Mouse (Mus musculus): ENCODE measurements around the gene Rgs8. TPM values are rescaled to one million over a fixed set of nuclear protein-coding genes. Genes with fewer than 3 reads are reported as not detected.
A peak's percentile ranks its signal among the peaks of the same experiment; 100 is the strongest.

Gene Rgs8
- polyA plus RNA-seq, 1 experiment: 0.16 TPM

GRCm38 (mm10) chr1:153742374-153743155 is 89.7 kb downstream of the Rgs8 start:
- H3K4me3 ChIP-seq: peak overlapping the region; percentile 39
- no peaks in the 10 kb centered on the region for H3K27me3 ChIP-seq (ENCODE audit: control insufficient read depth, insufficient read depth, insufficient read length)
- TF ChIP-seq POLR2A (IDR thresholded peaks at IDR 0.05; ENCODE audit: insufficient read length, low read depth) (no peak), CEBPB (IDR thresholded peaks at IDR 0.05; ENCODE audit: insufficient read depth, poor library complexity, severe bottlenecking) (no peak), MYOG (IDR thresholded peaks at IDR 0.05; ENCODE audit: control insufficient read depth in 1 of 3, insufficient read depth in 1 of 3, insufficient read length in 2 of 3, low read depth in 2 of 3) (no peak), POLR2AphosphoS2 (IDR thresholded peaks at IDR 0.05; ENCODE audit: insufficient read length, low read depth) (no peak), TCF12 (IDR thresholded peaks at IDR 0.05; ENCODE audit: insufficient read depth, poor library complexity, severe bottlenecking) (no peak), MYOD1 (IDR thresholded peaks at IDR 0.05; ENCODE audit: control insufficient read depth in 1 of 3, insufficient read length in 2 of 3, low read depth in 2 of 3) (no peak), USF1 (IDR thresholded peaks at IDR 0.05; ENCODE audit: low read depth) (no peak), TCF3 (IDR thresholded peaks at IDR 0.05; ENCODE audit: insufficient read length, low read depth) (no peak), E2F4 (IDR thresholded peaks at IDR 0.05; ENCODE audit: insufficient read depth) (no peak), REST (IDR thresholded peaks at IDR 0.05; ENCODE audit: insufficient read depth, insufficient read length) (no peak), MAX (IDR thresholded peaks at IDR 0.05; ENCODE audit: low read depth) (no peak), SRF (IDR thresholded peaks at IDR 0.05; ENCODE audit: control insufficient read depth, insufficient read length, low read depth) (no peak)
- H3K36me3 ChIP-seq (ENCODE audit: control insufficient read depth, insufficient read depth): peaks cover 3% of the 10 kb centered on the region
- peaks cover 4% of the 10 kb centered on the region for H3K79me2 ChIP-seq (ENCODE audit: control insufficient read depth, insufficient read depth)
- no peak overlapping the region for H3ac ChIP-seq (ENCODE audit: control insufficient read depth, insufficient read length)
- H3K4me2 ChIP-seq (ENCODE audit: low read depth): peak overlapping the region; percentile 80

- no peaks in the 10 kb centered on the region for H3K27me3 ChIP-seq (ENCODE audit: control insufficient read depth, insufficient read depth, insufficient read length)
- no peaks in the 10 kb centered on the region for H3K79me2 ChIP-seq (ENCODE audit: control insufficient read depth, insufficient read depth)
- peaks cover 3% of the 10 kb centered on the region for H3K36me3 ChIP-seq (ENCODE audit: control insufficient read depth, insufficient read depth)
- TF ChIP-seq MYOD1 (IDR thresholded peaks at IDR 0.05; ENCODE audit: control insufficient read depth in 1 of 3, insufficient read length in 2 of 3, low read depth in 2 of 3) (peak in 2 of 3 experiments; percentile 91 to 92), MYOG (IDR thresholded peaks at IDR 0.05; ENCODE audit: control insufficient read depth in 1 of 3, insufficient read depth in 1 of 3, insufficient read length in 2 of 3, low read depth in 2 of 3) (peak in 2 of 3 experiments; percentile 96), POLR2A (IDR thresholded peaks at IDR 0.05; ENCODE audit: insufficient read length, low read depth) (no peak), USF1 (IDR thresholded peaks at IDR 0.05; ENCODE audit: low read depth) (no peak), POLR2AphosphoS2 (IDR thresholded peaks at IDR 0.05; ENCODE audit: insufficient read length, low read depth) (peak; percentile 37), REST (IDR thresholded peaks at IDR 0.05; ENCODE audit: insufficient read depth, insufficient read length) (no peak), CEBPB (IDR thresholded peaks at IDR 0.05; ENCODE audit: insufficient read depth, poor library complexity, severe bottlenecking) (no peak), SRF (IDR thresholded peaks at IDR 0.05; ENCODE audit: control insufficient read depth, insufficient read length, low read depth) (no peak), MAX (IDR thresholded peaks at IDR 0.05; ENCODE audit: low read depth) (no peak), TCF3 (IDR thresholded peaks at IDR 0.05; ENCODE audit: insufficient read length, low read depth) (peak; percentile 95)
- no peak overlapping the region for H3ac ChIP-seq (ENCODE audit: control insufficient read depth, insufficient read length)
- no peak overlapping the region for H3K4me3 ChIP-seq
- no peak overlapping the region for H3K4me2 ChIP-seq (ENCODE audit: low read depth)
Observed at GRCm38 (mm10) chr1:153746119-153746670, 93.4 kb downstream of the Rgs8 start.

GRCm38 (mm10) chr1:153746728-153747127 is 93.9 kb downstream of the Rgs8 start:
- TF ChIP-seq REST (IDR thresholded peaks at IDR 0.05; ENCODE audit: insufficient read depth, insufficient read length): no peak
- TF ChIP-seq POLR2AphosphoS2 (IDR thresholded peaks at IDR 0.05; ENCODE audit: insufficient read length, low read depth): no peak
- TF ChIP-seq USF1 (IDR thresholded peaks at IDR 0.05; ENCODE audit: low read depth): no peak
- TF ChIP-seq SRF (IDR thresholded peaks at IDR 0.05; ENCODE audit: control insufficient read depth, insufficient read length, low read depth): no peak
- no peak overlapping the region for H3ac ChIP-seq (ENCODE audit: control insufficient read depth, insufficient read length)
- peaks cover 3% of the 10 kb centered on the region for H3K36me3 ChIP-seq (ENCODE audit: control insufficient read depth, insufficient read depth)
- no peak overlapping the region for H3K4me2 ChIP-seq (ENCODE audit: low read depth)
- no peak overlapping the region for H3K4me3 ChIP-seq
- no peaks in the 10 kb centered on the region for H3K79me2 ChIP-seq (ENCODE audit: control insufficient read depth, insufficient read depth)
- H3K27me3 ChIP-seq (ENCODE audit: control insufficient read depth, insufficient read depth, insufficient read length): no peaks in the 10 kb centered on the region

GRCm38 (mm10) chr1:153747861-153748530 is 95.2 kb downstream of the Rgs8 start:
- Histone ChIP-seq H3K4me3 (no peak overlapping the region), H3K27me3 (ENCODE audit: control insufficient read depth, insufficient read depth, insufficient read length) (no peaks in the 10 kb centered on the region), H3K79me2 (ENCODE audit: control insufficient read depth, insufficient read depth) (no peaks in the 10 kb centered on the region), H3K36me3 (ENCODE audit: control insufficient read depth, insufficient read depth) (peaks cover 3% of the 10 kb centered on the region), H3K4me2 (ENCODE audit: low read depth) (peak overlapping the region; percentile 79), H3ac (ENCODE audit: control insufficient read depth, insufficient read length) (no peak overlapping the region)
- TF ChIP-seq MAX (IDR thresholded peaks at IDR 0.05; ENCODE audit: low read depth) (no peak), SRF (IDR thresholded peaks at IDR 0.05; ENCODE audit: control insufficient read depth, insufficient read length, low read depth) (no peak), E2F4 (IDR thresholded peaks at IDR 0.05; ENCODE audit: insufficient read depth) (no peak), MYOD1 (IDR thresholded peaks at IDR 0.05; ENCODE audit: control insufficient read depth in 1 of 3, insufficient read length in 2 of 3, low read depth in 2 of 3) (no peak), CEBPB (IDR thresholded peaks at IDR 0.05; ENCODE audit: insufficient read depth, poor library complexity, severe bottlenecking) (no peak), TCF12 (IDR thresholded peaks at IDR 0.05; ENCODE audit: insufficient read depth, poor library complexity, severe bottlenecking) (no peak), POLR2AphosphoS2 (IDR thresholded peaks at IDR 0.05; ENCODE audit: insufficient read length, low read depth) (no peak), POLR2A (IDR thresholded peaks at IDR 0.05; ENCODE audit: insufficient read length, low read depth) (no peak), MYOG (IDR thresholded peaks at IDR 0.05; ENCODE audit: control insufficient read depth in 1 of 3, insufficient read depth in 1 of 3, insufficient read length in 2 of 3, low read depth in 2 of 3) (no peak), TCF3 (IDR thresholded peaks at IDR 0.05; ENCODE audit: insufficient read length, low read depth) (no peak), USF1 (IDR thresholded peaks at IDR 0.05; ENCODE audit: low read depth) (no peak), REST (IDR thresholded peaks at IDR 0.05; ENCODE audit: insufficient read depth, insufficient read length) (no peak)
